Mouse (Mus musculus) limb, embryonic 11.5 days (tissue): Measurements from ENCODE around the gene Ackr4. TPM values are rescaled to one million over a fixed set of nuclear protein-coding genes. Genes with fewer than 3 reads are reported as not detected.
A peak's percentile ranks its signal among the peaks of the same experiment; 100 is the strongest.

Source experiments
- ATAC-seq: fragments of 200-750 bp; cut with Nextera tagmentation; 2 replicates; pipeline ENCODE4 v1.8.0; 2017; ENCODE audit warnings: low read depth; ENCODE audit not compliant: insufficient number of reproducible peaks, low FRiP score, low TSS enrichment
- DNase-seq: peaks from one replicate; pipeline ENCODE4 v3.0.0-alpha.2; 2015; ENCODE audit warnings: low spot score
- H3K27ac ChIP-seq: fragments of 300-500 bp; sonication (generic); replicated peaks from 2 replicates; pipeline ENCODE4 v1.5.1; 2014; ENCODE audit warnings: low read depth, mild to moderate bottlenecking, low read length
- H3K27me3 ChIP-seq: fragments of 300-500 bp; sonication (generic); 2 replicates; pipeline ENCODE4 v1.6.1; 2014; ENCODE audit warnings: mild to moderate bottlenecking, low read length, mixed read lengths; ENCODE audit not compliant: control insufficient read depth, insufficient read depth
- H3K36me3 ChIP-seq: fragments of 300-500 bp; sonication (generic); 2 replicates; pipeline ENCODE4 v1.6.1; 2014; ENCODE audit warnings: mild to moderate bottlenecking, low read length, moderate library complexity, mixed read lengths; ENCODE audit not compliant: control insufficient read depth, insufficient read depth
- H3K4me1 ChIP-seq: fragments of 300-500 bp; sonication (generic); 2 replicates; pipeline ENCODE4 v1.6.1; 2014; ENCODE audit warnings: low read length, mixed read lengths; ENCODE audit not compliant: control insufficient read depth, insufficient read depth
- H3K4me2 ChIP-seq: fragments of 300-500 bp; sonication (generic); 2 replicates; pipeline ENCODE4 v1.6.1; 2014; ENCODE audit warnings: low read depth, mild to moderate bottlenecking, moderate library complexity; ENCODE audit not compliant: severe bottlenecking
- H3K4me3 ChIP-seq: fragments of 300-500 bp; sonication (generic); 2 replicates; pipeline ENCODE4 v1.5.1; 2014; ENCODE audit warnings: low read depth, low read length
- H3K9ac ChIP-seq: fragments of 300-500 bp; sonication (generic); 2 replicates; pipeline ENCODE4 v1.6.1; 2014; ENCODE audit warnings: mild to moderate bottlenecking, low read length
- H3K9me3 ChIP-seq: fragments of 300-500 bp; sonication (generic); 2 replicates; pipeline ENCODE4 v1.6.1; 2016; ENCODE audit warnings: low read length; ENCODE audit not compliant: control insufficient read depth
- WGBS: fragments of 180-500 bp; shearing (Covaris S2); extraction: QIAGEN DNeasy Blood & Tissue Kit; methylation state at CpG from one replicate; pipeline ENCODE4 v1.1.7; 2014; 5-methylcytosine and 5-hydroxymethylcytosine counted together
- polyA plus RNA-seq: library from polyadenylated mRNA; unstranded; fragments of >200 nt; fragmentation: Nextera tagmentation; extraction: Ambion mirVana; gene quantifications from 2 replicates; pipeline ENCODE4 v1.2.1, GENCODE M21; 2014

The Ackr4 gene
- polyA plus RNA-seq, 1 experiment from 2014 or later: 0.67 TPM

- Histone ChIP-seq H3K9ac (no peak overlapping the region), H3K4me1 (no peaks in the 10 kb centered on the region), H3K9me3 (no peaks in the 10 kb centered on the region), H3K36me3 (no peaks in the 10 kb centered on the region), H3K4me3 (no peak overlapping the region), H3K4me2 (no peak overlapping the region), H3K27me3 (no peaks in the 10 kb centered on the region), H3K27ac (no peak overlapping the region)
- WGBS: 68% methylated on average over 2 of the region's 2 CpGs
- ATAC-seq (no peak), DNase-seq (no peak)
These were observed 1.4 kb upstream of the Ackr4 start for GRCm38 (mm10) chr9:104128110-104128509.

- Histone ChIP-seq H3K4me2 (no peak overlapping the region), H3K9me3 (no peaks in the 10 kb centered on the region), H3K36me3 (no peaks in the 10 kb centered on the region), H3K27me3 (no peaks in the 10 kb centered on the region), H3K4me1 (no peaks in the 10 kb centered on the region), H3K4me3 (no peak overlapping the region), H3K9ac (no peak overlapping the region), H3K27ac (no peak overlapping the region)
- 47% methylated on average over 5 of the region's 5 CpGs for WGBS
- DNase-seq: no peak
- no peak for ATAC-seq
These were observed 3.1 kb downstream of the Ackr4 start for GRCm38 (mm10) chr9:104123622-104124021.

- Histone ChIP-seq H3K27ac (no peak overlapping the region), H3K9me3 (no peaks in the 10 kb centered on the region), H3K36me3 (no peaks in the 10 kb centered on the region), H3K9ac (no peak overlapping the region), H3K4me1 (no peaks in the 10 kb centered on the region), H3K27me3 (no peaks in the 10 kb centered on the region), H3K4me2 (no peak overlapping the region), H3K4me3 (no peak overlapping the region)
- 75% methylated on average over 5 of the region's 5 CpGs for WGBS
- DNase-seq (no peak), ATAC-seq (peak; percentile 49; the same call in 1 of the 2 replicates)
These were observed 3.6 kb downstream of the Ackr4 start for GRCm38 (mm10) chr9:104123101-104123500.

- H3K36me3 ChIP-seq: no peaks in the 10 kb centered on the region
- no peak overlapping the region for H3K27ac ChIP-seq
- ATAC-seq (no peak), DNase-seq (no peak)
- H3K4me1 ChIP-seq: no peaks in the 10 kb centered on the region
- no peak overlapping the region for H3K4me3 ChIP-seq
- H3K9ac ChIP-seq: no peak overlapping the region
- WGBS: 90% methylated on average over 5 of the region's 5 CpGs
- no peaks in the 10 kb centered on the region for H3K27me3 ChIP-seq
- no peaks in the 10 kb centered on the region for H3K9me3 ChIP-seq
- no peak overlapping the region for H3K4me2 ChIP-seq
These were observed 17.6 kb downstream of the Ackr4 start for GRCm38 (mm10) chr9:104109151-104109550.

GRCm38 (mm10) chr9:104108571-104109143, 18.1 kb downstream of the Ackr4 start:
- ATAC-seq (no peak), DNase-seq (no peak)
- Histone ChIP-seq H3K27me3 (no peaks in the 10 kb centered on the region), H3K9me3 (no peaks in the 10 kb centered on the region), H3K4me1 (no peaks in the 10 kb centered on the region), H3K36me3 (no peaks in the 10 kb centered on the region), H3K27ac (no peak overlapping the region), H3K4me2 (no peak overlapping the region), H3K4me3 (no peak overlapping the region), H3K9ac (no peak overlapping the region)
- 69% methylated on average over 2 of the region's 2 CpGs for WGBS

- H3K4me3 ChIP-seq: no peak overlapping the region
- no peak for ATAC-seq
- no peaks in the 10 kb centered on the region for H3K27me3 ChIP-seq
- H3K4me1 ChIP-seq: no peaks in the 10 kb centered on the region
- no peaks in the 10 kb centered on the region for H3K36me3 ChIP-seq
- no peaks in the 10 kb centered on the region for H3K9me3 ChIP-seq
- no peak for DNase-seq
- H3K27ac ChIP-seq: no peak overlapping the region
- no peak overlapping the region for H3K4me2 ChIP-seq
- 84% methylated on average over 6 of the region's 6 CpGs for WGBS
- H3K9ac ChIP-seq: no peak overlapping the region
These were observed 19.3 kb downstream of the Ackr4 start for GRCm38 (mm10) chr9:104107482-104107881.

GRCm38 (mm10) chr9:104106930-104107329, 19.8 kb downstream of the Ackr4 start:
- H3K27ac ChIP-seq: no peak overlapping the region
- H3K9ac ChIP-seq: no peak overlapping the region
- no peak overlapping the region for H3K4me3 ChIP-seq
- no peaks in the 10 kb centered on the region for H3K36me3 ChIP-seq
- H3K9me3 ChIP-seq: no peaks in the 10 kb centered on the region
- DNase-seq (no peak), ATAC-seq (no peak)
- no peaks in the 10 kb centered on the region for H3K27me3 ChIP-seq
- H3K4me2 ChIP-seq: no peak overlapping the region
- WGBS: 82% methylated on average over 9 of the region's 9 CpGs
- H3K4me1 ChIP-seq: no peaks in the 10 kb centered on the region

- Histone ChIP-seq H3K27me3 (no peaks in the 10 kb centered on the region), H3K9me3 (no peaks in the 10 kb centered on the region), H3K27ac (no peak overlapping the region), H3K4me3 (no peak overlapping the region), H3K36me3 (no peaks in the 10 kb centered on the region), H3K4me1 (no peaks in the 10 kb centered on the region), H3K4me2 (no peak overlapping the region), H3K9ac (no peak overlapping the region)
- ATAC-seq: no peak
- no peak for DNase-seq
- WGBS: 88% methylated on average over 2 of the region's 2 CpGs
These were observed 21.7 kb downstream of the Ackr4 start for GRCm38 (mm10) chr9:104104986-104105385.

- H3K4me1 ChIP-seq: no peaks in the 10 kb centered on the region
- H3K27ac ChIP-seq: no peak overlapping the region
- WGBS: 64% methylated on average over 2 of the region's 2 CpGs
These were observed 23.8 kb downstream of the Ackr4 start for GRCm38 (mm10) chr9:104102901-104103300.

More at GRCm38 (mm10) chr9:104102901-104103300, 23.8 kb downstream of the Ackr4 start:
- Histone ChIP-seq H3K27me3 (no peaks in the 10 kb centered on the region), H3K4me3 (no peak overlapping the region), H3K4me2 (no peak overlapping the region), H3K9ac (no peak overlapping the region), H3K36me3 (no peaks in the 10 kb centered on the region), H3K9me3 (no peaks in the 10 kb centered on the region)
- DNase-seq: no peak
- no peak for ATAC-seq
